Mouse (Mus musculus): ENCODE measurements around the gene Gm12216. TPM values are rescaled to one million over a fixed set of nuclear protein-coding genes. Genes with fewer than 3 reads are reported as not detected.

Gm12216 gene
- polyA plus RNA-seq, 1 experiment from 2014 or later = not detected

- H3K9me3 ChIP-seq (replicated peaks) = no peaks in the 10 kb centered on the region
Measured at GRCm38 (mm10) chr11:53820516-53821170, 38.4 kb downstream of the Gm12216 start.

GRCm38 (mm10) chr11:53819511-53819910 lies 39.5 kb downstream of the Gm12216 start:
- Histone ChIP-seq H3K9me3 (replicated peaks) (no peaks in the 10 kb centered on the region), H3K27ac (replicated peaks) (no peak overlapping the region), H3K9ac (no peak overlapping the region), H3K27me3 (no peaks in the 10 kb centered on the region), H3K36me3 (replicated peaks) (no peaks in the 10 kb centered on the region), H3K4me1 (replicated peaks) (no peaks in the 10 kb centered on the region), H3K4me3 (replicated peaks) (no peak overlapping the region), H3K4me2 (no peak overlapping the region)
- 73% methylated on average over 6 of the region's 6 CpGs for WGBS (ENCODE audit: insufficient replicate concordance)
- ATAC-seq (ENCODE audit: insufficient read depth) = no peak

More at GRCm38 (mm10) chr11:53820516-53821170, 38.4 kb downstream of the Gm12216 start:
- 40% methylated on average over 13 of the region's 13 CpGs for WGBS (ENCODE audit: insufficient replicate concordance)
- Histone ChIP-seq H3K27ac (replicated peaks) (no peak overlapping the region), H3K4me3 (replicated peaks) (no peak overlapping the region), H3K27me3 (no peaks in the 10 kb centered on the region), H3K4me2 (no peak overlapping the region), H3K36me3 (replicated peaks) (no peaks in the 10 kb centered on the region), H3K4me1 (replicated peaks) (no peaks in the 10 kb centered on the region), H3K9ac (no peak overlapping the region)
- ATAC-seq (ENCODE audit: insufficient read depth) = no peak

- no peak for ATAC-seq (ENCODE audit: insufficient read depth)
- Histone ChIP-seq H3K4me1 (replicated peaks) (no peaks in the 10 kb centered on the region), H3K27me3 (no peaks in the 10 kb centered on the region), H3K4me2 (no peak overlapping the region), H3K9ac (no peak overlapping the region), H3K9me3 (replicated peaks) (no peaks in the 10 kb centered on the region), H3K4me3 (replicated peaks) (no peak overlapping the region), H3K36me3 (replicated peaks) (no peaks in the 10 kb centered on the region), H3K27ac (replicated peaks) (no peak overlapping the region)
- 48% methylated on average over 6 of the region's 6 CpGs for WGBS (ENCODE audit: insufficient replicate concordance)
Measured at GRCm38 (mm10) chr11:53818794-53819193, 40.3 kb downstream of the Gm12216 start.

- Histone ChIP-seq H3K4me2 (no peak overlapping the region), H3K27ac (replicated peaks) (no peak overlapping the region), H3K9ac (no peak overlapping the region), H3K27me3 (no peaks in the 10 kb centered on the region), H3K4me3 (replicated peaks) (no peak overlapping the region), H3K4me1 (replicated peaks) (no peaks in the 10 kb centered on the region), H3K36me3 (replicated peaks) (no peaks in the 10 kb centered on the region), H3K9me3 (replicated peaks) (no peaks in the 10 kb centered on the region)
- ATAC-seq (ENCODE audit: insufficient read depth) = no peak
- 71% methylated on average over 5 of the region's 5 CpGs for WGBS (ENCODE audit: insufficient replicate concordance)
Measured at GRCm38 (mm10) chr11:53816841-53817375, 42.1 kb downstream of the Gm12216 start.

GRCm38 (mm10) chr11:53814810-53815209 lies 44.2 kb downstream of the Gm12216 start:
- no peaks in the 10 kb centered on the region for H3K36me3 ChIP-seq (replicated peaks)
- H3K27me3 ChIP-seq = no peaks in the 10 kb centered on the region
- no peak overlapping the region for H3K27ac ChIP-seq (replicated peaks)
- H3K9me3 ChIP-seq (replicated peaks) = no peaks in the 10 kb centered on the region
- no peak overlapping the region for H3K9ac ChIP-seq
- no peak overlapping the region for H3K4me2 ChIP-seq
- no peak overlapping the region for H3K4me3 ChIP-seq (replicated peaks)
- no peaks in the 10 kb centered on the region; the same call in 1 of the 2 replicates for H3K4me1 ChIP-seq (replicated peaks)
- ATAC-seq (ENCODE audit: insufficient read depth) = no peak
- 42% methylated on average over 3 of the region's 3 CpGs for WGBS (ENCODE audit: insufficient replicate concordance)

- H3K4me1 ChIP-seq (replicated peaks) = peaks cover 3% of the 10 kb centered on the region; the same call in 1 of the 2 replicates
- ATAC-seq (ENCODE audit: insufficient read depth) = no peak
- 75% methylated on average over 16 of the region's 16 CpGs for WGBS (ENCODE audit: insufficient replicate concordance)
Measured at GRCm38 (mm10) chr11:53813001-53813868, 45.8 kb downstream of the Gm12216 start.

GRCm38 (mm10) chr11:53811312-53811711 lies 47.7 kb downstream of the Gm12216 start:
- H3K27ac ChIP-seq (replicated peaks) = no peak overlapping the region
- H3K27me3 ChIP-seq = no peaks in the 10 kb centered on the region
- H3K4me1 ChIP-seq (replicated peaks) = peaks cover 4% of the 10 kb centered on the region; the same call in 1 of the 2 replicates
- H3K9me3 ChIP-seq (replicated peaks) = no peaks in the 10 kb centered on the region
- H3K36me3 ChIP-seq (replicated peaks) = no peaks in the 10 kb centered on the region
- H3K4me3 ChIP-seq (replicated peaks) = no peak overlapping the region
- H3K4me2 ChIP-seq = no peak overlapping the region
- no peak overlapping the region for H3K9ac ChIP-seq
- ATAC-seq (ENCODE audit: insufficient read depth) = no peak
- WGBS (ENCODE audit: insufficient replicate concordance) = 52% methylated on average over 3 of the region's 3 CpGs

More at GRCm38 (mm10) chr11:53813001-53813868, 45.8 kb downstream of the Gm12216 start:
- Histone ChIP-seq H3K36me3 (replicated peaks) (no peaks in the 10 kb centered on the region), H3K9me3 (replicated peaks) (no peaks in the 10 kb centered on the region), H3K9ac (no peak overlapping the region), H3K27ac (replicated peaks) (no peak overlapping the region), H3K4me3 (replicated peaks) (no peak overlapping the region), H3K4me2 (no peak overlapping the region), H3K27me3 (no peaks in the 10 kb centered on the region)

- Histone ChIP-seq H3K27me3 (no peaks in the 10 kb centered on the region), H3K9me3 (replicated peaks) (no peaks in the 10 kb centered on the region), H3K9ac (no peak overlapping the region), H3K27ac (replicated peaks) (no peak overlapping the region), H3K36me3 (replicated peaks) (no peaks in the 10 kb centered on the region), H3K4me2 (no peak overlapping the region), H3K4me3 (replicated peaks) (no peak overlapping the region), H3K4me1 (replicated peaks) (peaks cover 8% of the 10 kb centered on the region)
- WGBS (ENCODE audit: insufficient replicate concordance) = 20% methylated on average over 2 of the region's 2 CpGs
- ATAC-seq (ENCODE audit: insufficient read depth) = no peak
Measured at GRCm38 (mm10) chr11:53810749-53811148, 48.3 kb downstream of the Gm12216 start.

- Histone ChIP-seq H3K36me3 (replicated peaks) (no peaks in the 10 kb centered on the region), H3K4me3 (replicated peaks) (no peak overlapping the region), H3K27me3 (no peaks in the 10 kb centered on the region), H3K9ac (no peak overlapping the region), H3K27ac (replicated peaks) (no peak overlapping the region), H3K9me3 (replicated peaks) (no peaks in the 10 kb centered on the region), H3K4me1 (replicated peaks) (peaks cover 8% of the 10 kb centered on the region), H3K4me2 (no peak overlapping the region)
- 31% methylated on average over 5 of the region's 5 CpGs for WGBS (ENCODE audit: insufficient replicate concordance)
- ATAC-seq (ENCODE audit: insufficient read depth) = no peak
Measured at GRCm38 (mm10) chr11:53810156-53810555, 48.9 kb downstream of the Gm12216 start.

- Histone ChIP-seq H3K9me3 (replicated peaks) (no peaks in the 10 kb centered on the region), H3K36me3 (replicated peaks) (no peaks in the 10 kb centered on the region), H3K4me3 (replicated peaks) (no peak overlapping the region), H3K4me2 (no peak overlapping the region), H3K27me3 (no peaks in the 10 kb centered on the region), H3K9ac (no peak overlapping the region), H3K27ac (replicated peaks) (no peak overlapping the region), H3K4me1 (replicated peaks) (peaks cover 8% of the 10 kb centered on the region)
- WGBS (ENCODE audit: insufficient replicate concordance) = 35% methylated on average over 5 of the region's 5 CpGs
- no peak for ATAC-seq (ENCODE audit: insufficient read depth)
Measured at GRCm38 (mm10) chr11:53809354-53809753, 49.7 kb downstream of the Gm12216 start.

GRCm38 (mm10) chr11:53805786-53806185 lies 53.3 kb downstream of the Gm12216 start:
- ATAC-seq (ENCODE audit: insufficient read depth) = no peak
- no peak overlapping the region for H3K4me2 ChIP-seq
- peaks cover 8% of the 10 kb centered on the region for H3K4me1 ChIP-seq (replicated peaks)
- H3K9me3 ChIP-seq (replicated peaks) = no peaks in the 10 kb centered on the region
- no peak overlapping the region for H3K9ac ChIP-seq
- no peak overlapping the region for H3K27ac ChIP-seq (replicated peaks)
- H3K4me3 ChIP-seq (replicated peaks) = no peak overlapping the region
- H3K27me3 ChIP-seq = no peaks in the 10 kb centered on the region
- whole genome bisulfite sequencing (ENCODE audit: insufficient replicate concordance) = 47% methylated on average over 9 of the region's 9 CpGs
- H3K36me3 ChIP-seq (replicated peaks) = no peaks in the 10 kb centered on the region
